Mouse (Mus musculus) megakaryocyte, embryonic 14.5 days (primary cell): ENCODE measurements around the gene Fcer1g.

Experiments
- FLI1 ChIP-seq: IDR thresholded peaks from 2 replicates; pipeline ENCODE4 v1.6.1; 2012; ENCODE audit warnings: low read length, inconsistent platforms, mixed read lengths
- GATA1 ChIP-seq: IDR thresholded peaks from 3 replicates; pipeline ENCODE4 v1.6.1; 2012; ENCODE audit warnings: mixed read lengths, low read length, inconsistent platforms, borderline replicate concordance

GRCm38 (mm10) chr1:171247453-171247841 is 13.3 kb upstream of the Fcer1g start:
- no peak for TF ChIP-seq FLI1
- TF ChIP-seq GATA1, result no peak
